Mouse (Mus musculus): ENCODE data around the gene Wdfy2. TPM values are rescaled to one million over a fixed set of nuclear protein-coding genes. Genes with fewer than 3 reads are reported as not detected.
"Not testable (repeated sequence)": the region's sequence is repeated elsewhere in the genome, so short reads cannot be mapped to it uniquely, and the experiment has no call there.

Gene Wdfy2
- polyA plus RNA-seq (2017; shearing (Covaris generic)), result 1 to 10 TPM; 5.0 to 6.7 (median 5.2) TPM

- ATAC-seq, result peak; percentile 0
Measured at GRCm38 (mm10) chr14:62837641-62838252, at the start of gene Wdfy2. TSS of gene Wdfy2 (plus strand) at chr14:62837678.

- no peak for ATAC-seq
Measured at GRCm38 (mm10) chr14:62789282-62789681, 48.2 kb upstream of the Wdfy2 start.

- ATAC-seq, result no peak
Measured at GRCm38 (mm10) chr14:62795719-62796118, 41.8 kb upstream of the Wdfy2 start.

- ATAC-seq, result peak; percentile 92
Measured at GRCm38 (mm10) chr14:62798608-62799101, 38.8 kb upstream of the Wdfy2 start.

GRCm38 (mm10) chr14:62800791-62801190 lies 36.7 kb upstream of the Wdfy2 start:
- ATAC-seq, result no peak

GRCm38 (mm10) chr14:62803204-62803603 lies 34.3 kb upstream of the Wdfy2 start:
- no peak for ATAC-seq

GRCm38 (mm10) chr14:62806921-62807320 lies 30.6 kb upstream of the Wdfy2 start:
- no peak for ATAC-seq

- no peak for ATAC-seq
Measured at GRCm38 (mm10) chr14:62808661-62809523, 28.6 kb upstream of the Wdfy2 start.

- ATAC-seq, result no peak
Measured at GRCm38 (mm10) chr14:62812765-62813164, 24.7 kb upstream of the Wdfy2 start.

GRCm38 (mm10) chr14:62814567-62814966 lies 22.9 kb upstream of the Wdfy2 start:
- no peak for ATAC-seq

- no peak for ATAC-seq
Measured at GRCm38 (mm10) chr14:62816827-62817226, 20.7 kb upstream of the Wdfy2 start.

- no peak for ATAC-seq
Measured at GRCm38 (mm10) chr14:62825575-62826332, 11.7 kb upstream of the Wdfy2 start.

- ATAC-seq, result no peak
Measured at GRCm38 (mm10) chr14:62829291-62829690, 8.2 kb upstream of the Wdfy2 start.

GRCm38 (mm10) chr14:62831691-62832275 lies 5.7 kb upstream of the Wdfy2 start:
- no peak for ATAC-seq

GRCm38 (mm10) chr14:62833036-62833435 lies 4.4 kb upstream of the Wdfy2 start:
- no peak for ATAC-seq

- no peak for ATAC-seq
Measured at GRCm38 (mm10) chr14:62833541-62833940, 3.9 kb upstream of the Wdfy2 start.

GRCm38 (mm10) chr14:62835737-62836136 lies 1.7 kb upstream of the Wdfy2 start:
- not testable (repeated sequence) for ATAC-seq

GRCm38 (mm10) chr14:62836926-62837640 lies 395 bp upstream of the Wdfy2 start:
- ATAC-seq, result peak; percentile 93

GRCm38 (mm10) chr14:62838336-62838735 lies 858 bp downstream of the Wdfy2 start:
- ATAC-seq, result no peak

- ATAC-seq, result no peak
Measured at GRCm38 (mm10) chr14:62841726-62842125, 4.2 kb downstream of the Wdfy2 start.

GRCm38 (mm10) chr14:62842495-62842894 lies 5.0 kb downstream of the Wdfy2 start:
- ATAC-seq, result no peak

GRCm38 (mm10) chr14:62842976-62843375 lies 5.5 kb downstream of the Wdfy2 start:
- no peak for ATAC-seq

All from inflammation-experienced regulatory T-cells, adult 6 months (primary cell).